Mouse (Mus musculus) bone marrow macrophage, adult 2 months (primary cell): Measurements from ENCODE around the gene Prkra.

Source experiments
- CTCF ChIP-seq: IDR thresholded peaks from 2 replicates; pipeline ENCODE4 v1.5.1; 2012; ENCODE audit warnings: low read depth, mild to moderate bottlenecking, low read length, moderate library complexity
- POLR2A ChIP-seq: IDR thresholded peaks from 2 replicates; pipeline ENCODE4 v1.6.1; 2012; ENCODE audit warnings: mild to moderate bottlenecking, low read depth, low read length, borderline replicate concordance

- TF ChIP-seq POLR2A (no peak), CTCF (no peak)
Observed at GRCm38 (mm10) chr2:76585090-76585489, 62.7 kb downstream of the Prkra start.
